Mouse (Mus musculus) G1E (cell line): ENCODE measurements around the gene Plpp3.

ENCODE experiments used
- CTCF ChIP-seq: IDR thresholded peaks from 2 replicates; pipeline ENCODE4 v1.5.1; 2012; ENCODE audit warnings: low read depth, low read length, inconsistent platforms, mixed read lengths
- TAL1 ChIP-seq: conservative IDR thresholded peaks from 2 replicates; pipeline ENCODE4 v1.6.1; 2012; ENCODE audit warnings: low read depth, low read length, inconsistent platforms, mixed read lengths

GRCm38 (mm10) chr4:105223925-105224300 is 66.8 kb downstream of the Plpp3 start:
- TF ChIP-seq CTCF (no peak), TAL1 (no peak)
